Mouse (Mus musculus): ENCODE data around the gene Ercc6l2. TPM values are rescaled to one million over a fixed set of nuclear protein-coding genes. Genes with fewer than 3 reads are reported as not detected.
A peak's percentile ranks its signal among the peaks of the same experiment; 100 is the strongest.

Ercc6l2 gene
- polyA plus RNA-seq, 1 experiment from 2014 or later, result 24.4 TPM

DNA sequence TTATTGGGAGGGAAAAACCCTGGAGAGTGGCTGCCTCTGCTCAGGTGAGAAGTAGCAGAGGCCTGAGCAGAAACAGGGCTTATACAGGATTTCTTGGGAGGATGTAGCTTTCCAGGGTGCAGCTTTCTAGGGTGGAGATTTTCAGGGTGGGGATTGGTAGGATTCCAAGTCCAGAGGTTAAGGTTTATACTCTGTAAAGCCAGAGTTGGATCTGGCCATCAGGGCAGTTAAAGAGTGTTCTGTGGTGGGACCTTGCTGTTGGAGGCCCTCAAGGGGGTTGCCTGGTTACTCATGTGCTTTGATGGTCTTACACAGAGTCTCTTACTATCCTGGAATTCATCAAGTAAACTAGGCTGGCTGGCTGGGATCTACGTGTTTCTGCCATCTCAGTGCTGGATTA is 7.8 kb upstream of the Ercc6l2 start:
- ATAC-seq (ENCODE audit: insufficient number of reproducible peaks, insufficient read depth, low FRiP score, low TSS enrichment), result no peak
- WGBS, result 85% methylated on average over 1 of the region's 1 CpGs
- H3K4me1 ChIP-seq, result 0 out of 2 replicates have a peak, but pooled peaks cover 4% of the 10 kb centered on the region
- no peak overlapping the region for H3K9ac ChIP-seq
- no peak overlapping the region for H3K27ac ChIP-seq
- no peaks in the 10 kb centered on the region for H3K36me3 ChIP-seq
- no peaks in the 10 kb centered on the region for H3K27me3 ChIP-seq
- no peaks in the 10 kb centered on the region for H3K9me3 ChIP-seq
- H3K4me2 ChIP-seq (replicated peaks), result no peak overlapping the region
- H3K4me3 ChIP-seq, result no peak overlapping the region

DNA sequence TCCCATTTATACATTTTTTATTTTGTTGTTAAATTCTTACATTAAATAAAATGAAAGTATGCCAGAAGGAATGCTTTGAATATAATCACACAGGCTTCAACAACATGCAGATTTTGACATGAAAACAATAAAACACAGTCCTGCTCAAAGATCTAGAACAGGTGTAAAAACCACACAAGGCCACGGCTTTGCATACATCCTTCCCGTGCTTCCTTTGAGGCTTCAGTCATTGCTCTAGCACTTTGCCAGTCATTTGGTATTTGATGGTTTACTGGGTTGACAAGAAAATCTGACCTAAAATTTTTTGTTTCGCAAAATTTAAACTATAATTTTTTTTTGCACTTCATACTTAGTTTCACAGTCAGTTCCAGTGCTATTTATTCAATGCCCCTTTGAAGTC is 7.1 kb upstream of the Ercc6l2 start:
- H3K9me3 ChIP-seq, result no peaks in the 10 kb centered on the region
- H3K4me3 ChIP-seq, result no peak overlapping the region
- H3K4me1 ChIP-seq, result 0 out of 2 replicates have a peak, but pooled peaks cover 4% of the 10 kb centered on the region
- ATAC-seq (ENCODE audit: insufficient number of reproducible peaks, insufficient read depth, low FRiP score, low TSS enrichment), result no peak
- no peak overlapping the region for H3K27ac ChIP-seq
- no peak overlapping the region for H3K4me2 ChIP-seq (replicated peaks)
- 88% methylated on average over 3 of the region's 3 CpGs for WGBS
- no peaks in the 10 kb centered on the region for H3K36me3 ChIP-seq
- no peak overlapping the region for H3K9ac ChIP-seq
- no peaks in the 10 kb centered on the region for H3K27me3 ChIP-seq

DNA sequence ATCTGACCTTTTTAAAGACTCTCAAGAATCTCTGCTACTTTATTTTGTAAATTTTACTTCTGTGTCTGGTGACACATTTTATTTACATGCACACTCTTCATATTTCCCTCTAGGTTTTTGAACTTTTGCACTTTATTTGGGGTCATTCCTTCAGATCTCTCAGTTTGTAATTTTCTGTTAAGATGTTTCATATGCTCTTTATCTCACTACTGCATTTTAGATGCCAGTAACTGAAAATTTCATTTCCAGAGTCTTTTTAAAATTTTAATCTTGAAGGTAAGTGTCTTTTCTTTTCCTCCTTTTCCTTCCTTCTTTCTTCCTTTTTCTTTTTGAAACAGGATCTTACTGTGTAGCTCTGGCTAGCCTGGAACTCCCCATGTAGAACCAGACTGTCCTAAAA is 3.6 kb upstream of the Ercc6l2 start:
- Histone ChIP-seq H3K27me3 (no peaks in the 10 kb centered on the region), H3K9ac (no peak overlapping the region), H3K4me3 (no peak overlapping the region), H3K9me3 (no peaks in the 10 kb centered on the region), H3K36me3 (no peaks in the 10 kb centered on the region), H3K4me1 (0 out of 2 replicates have a peak, but pooled peaks cover 4% of the 10 kb centered on the region), H3K27ac (no peak overlapping the region), H3K4me2 (replicated peaks) (no peak overlapping the region)
- no peak for ATAC-seq (ENCODE audit: insufficient number of reproducible peaks, insufficient read depth, low FRiP score, low TSS enrichment)

- no peak overlapping the region for H3K27ac ChIP-seq
- ATAC-seq (ENCODE audit: insufficient number of reproducible peaks, insufficient read depth, low FRiP score, low TSS enrichment), result no peak
Measured at GRCm38 (mm10) chr13:63815931-63816330, 891 bp downstream of the Ercc6l2 start.

DNA sequence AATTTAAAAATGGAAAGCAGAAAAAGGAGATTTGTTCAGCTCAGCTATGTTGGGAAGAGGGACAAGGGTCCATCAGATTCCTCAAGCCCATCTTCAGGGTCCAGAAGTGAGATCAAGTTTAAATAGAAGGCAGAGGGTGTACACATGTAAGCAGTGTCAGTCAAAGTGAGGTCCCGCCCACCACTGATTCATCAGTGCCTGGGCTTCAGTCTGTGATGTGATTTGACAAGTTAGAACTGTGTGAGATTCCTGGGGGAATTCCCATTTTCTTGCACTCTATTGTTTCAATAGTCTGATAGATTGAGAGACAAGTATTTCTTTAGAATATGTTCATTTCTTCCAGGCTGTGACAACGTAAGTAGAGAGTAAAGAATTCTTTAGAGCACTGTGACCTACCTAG is 30.7 kb downstream of the Ercc6l2 start:
- H3K36me3 ChIP-seq, result peaks cover 12% of the 10 kb centered on the region
- no peak for ATAC-seq (ENCODE audit: insufficient number of reproducible peaks, insufficient read depth, low FRiP score, low TSS enrichment)
- 94% methylated on average over 2 of the region's 2 CpGs for WGBS

More at GRCm38 (mm10) chr13:63815931-63816330, 891 bp downstream of the Ercc6l2 start:
- Histone ChIP-seq H3K27me3 (no peaks in the 10 kb centered on the region), H3K4me3 (peak overlapping the region; percentile 55), H3K9me3 (no peaks in the 10 kb centered on the region), H3K4me1 (no peaks in the 10 kb centered on the region), H3K36me3 (no peaks in the 10 kb centered on the region), H3K4me2 (replicated peaks) (peak overlapping the region; percentile 62), H3K9ac (peak overlapping the region; percentile 76)

GRCm38 (mm10) chr13:63850308-63851011 is 35.4 kb downstream of the Ercc6l2 start:
- H3K4me3 ChIP-seq, result no peak overlapping the region
- no peak overlapping the region for H3K27ac ChIP-seq
- ATAC-seq (ENCODE audit: insufficient number of reproducible peaks, insufficient read depth, low FRiP score, low TSS enrichment), result no peak
- H3K9ac ChIP-seq, result no peak overlapping the region
- H3K36me3 ChIP-seq, result peaks cover 5% of the 10 kb centered on the region
- H3K27me3 ChIP-seq, result no peaks in the 10 kb centered on the region
- WGBS, result 88% methylated on average over 3 of the region's 3 CpGs
- no peaks in the 10 kb centered on the region for H3K9me3 ChIP-seq
- H3K4me1 ChIP-seq, result no peaks in the 10 kb centered on the region
- no peak overlapping the region for H3K4me2 ChIP-seq (replicated peaks)

More for the DNA sequence above, 30.7 kb downstream of the Ercc6l2 start:
- no peaks in the 10 kb centered on the region for H3K4me1 ChIP-seq
- H3K4me3 ChIP-seq, result no peak overlapping the region
- no peak overlapping the region for H3K27ac ChIP-seq
- no peaks in the 10 kb centered on the region for H3K9me3 ChIP-seq
- no peak overlapping the region for H3K9ac ChIP-seq
- no peak overlapping the region for H3K4me2 ChIP-seq (replicated peaks)
- H3K27me3 ChIP-seq, result no peaks in the 10 kb centered on the region

DNA sequence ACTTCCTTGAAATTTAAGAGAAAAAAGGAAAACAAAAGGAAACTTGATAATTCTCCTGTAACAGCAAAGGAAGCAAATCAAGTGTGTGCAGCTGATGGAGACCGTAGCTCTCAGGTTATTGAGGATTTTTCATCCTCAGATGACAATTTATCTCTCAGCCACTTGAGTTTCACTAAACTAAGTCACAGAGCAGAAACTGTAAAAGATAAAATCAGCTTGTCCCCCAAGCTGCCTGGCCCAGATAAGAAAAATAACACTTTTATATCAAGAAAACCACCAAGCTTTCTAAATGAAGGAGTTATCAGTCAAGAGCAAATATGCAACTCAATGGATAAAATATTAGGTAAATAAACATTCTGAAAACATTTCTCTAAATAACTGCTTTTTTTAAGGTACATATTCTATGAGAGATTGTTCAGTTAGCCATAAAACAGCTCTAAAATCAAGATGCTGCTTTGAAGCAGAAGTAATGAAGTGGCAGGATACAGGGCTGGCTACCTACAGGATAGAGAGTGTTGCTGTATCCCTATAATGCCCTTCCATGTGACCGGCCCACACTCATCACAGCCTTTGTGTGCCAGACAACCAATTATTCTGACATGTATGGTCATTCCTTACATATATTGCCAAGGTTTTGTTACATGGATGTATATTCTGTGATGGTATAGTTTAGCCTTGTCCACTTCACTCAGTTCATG is 57.7 kb downstream of the Ercc6l2 start:
- no peak overlapping the region for H3K4me2 ChIP-seq (replicated peaks)
- no peak overlapping the region for H3K27ac ChIP-seq
- no peaks in the 10 kb centered on the region for H3K27me3 ChIP-seq
- H3K36me3 ChIP-seq, result 0 out of 2 replicates have a peak, but pooled peaks cover 4% of the 10 kb centered on the region
- H3K4me3 ChIP-seq, result no peak overlapping the region
- no peaks in the 10 kb centered on the region for H3K4me1 ChIP-seq
- no peak for ATAC-seq (ENCODE audit: insufficient number of reproducible peaks, insufficient read depth, low FRiP score, low TSS enrichment)
- H3K9ac ChIP-seq, result no peak overlapping the region
- H3K9me3 ChIP-seq, result no peaks in the 10 kb centered on the region
- 92% methylated on average over 2 of the region's 2 CpGs for WGBS

DNA sequence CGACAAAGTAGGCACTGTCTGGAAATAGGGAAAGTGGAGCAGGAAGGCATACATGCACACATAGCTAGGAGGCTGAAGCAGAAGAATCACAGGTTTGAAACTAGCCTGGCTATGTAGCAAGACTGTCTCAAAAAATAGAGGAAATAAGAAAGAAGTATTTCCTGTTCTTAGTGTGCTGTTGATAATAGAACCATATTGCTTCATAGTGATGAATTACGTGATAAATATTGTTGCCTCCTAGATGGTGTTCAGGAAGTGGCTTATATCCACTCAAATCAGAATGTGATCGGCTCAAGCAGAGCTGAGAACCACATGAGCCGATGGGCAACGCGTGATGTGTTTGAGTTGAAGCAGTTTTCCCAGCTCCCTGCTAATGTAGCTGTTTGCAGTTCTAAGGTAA is 62.1 kb downstream of the Ercc6l2 start:
- no peak overlapping the region for H3K4me2 ChIP-seq (replicated peaks)
- no peaks in the 10 kb centered on the region for H3K36me3 ChIP-seq
- no peaks in the 10 kb centered on the region for H3K9me3 ChIP-seq
- H3K27me3 ChIP-seq, result no peaks in the 10 kb centered on the region
- no peak for ATAC-seq (ENCODE audit: insufficient number of reproducible peaks, insufficient read depth, low FRiP score, low TSS enrichment)
- WGBS, result 87% methylated on average over 6 of the region's 6 CpGs
- no peak overlapping the region for H3K4me3 ChIP-seq
- peaks cover 5% of the 10 kb centered on the region; the same call in 1 of the 2 replicates for H3K4me1 ChIP-seq
- H3K27ac ChIP-seq, result no peak overlapping the region
- H3K9ac ChIP-seq, result no peak overlapping the region

DNA sequence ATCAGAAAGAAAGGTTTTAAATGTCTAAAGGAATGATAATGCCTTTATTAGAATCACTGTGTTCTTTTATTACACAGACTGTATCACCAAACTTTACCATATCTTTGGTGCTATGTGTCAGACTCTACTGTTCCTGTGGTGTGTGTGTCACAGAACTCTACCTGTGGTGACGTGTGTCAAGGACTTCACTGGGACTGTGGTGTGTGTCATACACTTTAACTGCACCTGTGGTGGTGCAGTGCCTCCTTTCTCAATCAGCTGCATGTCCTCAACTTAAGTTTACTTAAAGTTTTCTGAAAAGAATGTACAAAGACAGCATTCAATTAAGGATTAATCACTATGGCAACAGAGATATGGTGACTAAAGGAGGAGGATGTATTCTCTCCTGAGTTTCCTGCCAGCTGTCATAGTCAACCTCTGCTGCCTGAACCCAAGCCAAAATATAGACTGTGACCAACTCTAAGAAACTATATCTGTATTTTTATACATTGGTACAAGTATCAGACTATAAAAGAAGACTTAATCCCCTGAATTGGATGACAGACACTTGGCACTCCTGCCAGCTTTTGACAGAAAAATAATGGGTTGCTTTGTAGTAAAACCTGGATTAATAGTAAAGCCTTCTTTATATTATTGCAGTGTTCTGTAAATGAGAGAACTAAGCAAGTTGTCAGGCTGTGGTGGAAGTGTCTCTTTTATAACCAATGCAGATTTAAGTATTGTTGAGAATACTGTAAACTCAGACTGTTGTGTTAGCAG is 64.2 kb downstream of the Ercc6l2 start:
- Histone ChIP-seq H3K4me1 (peaks cover 5% of the 10 kb centered on the region; the same call in 1 of the 2 replicates), H3K27ac (no peak overlapping the region), H3K9me3 (no peaks in the 10 kb centered on the region), H3K4me2 (replicated peaks) (no peak overlapping the region), H3K9ac (no peak overlapping the region), H3K4me3 (no peak overlapping the region), H3K36me3 (no peaks in the 10 kb centered on the region), H3K27me3 (no peaks in the 10 kb centered on the region)
- WGBS, result 63% methylated on average over 1 of the region's 1 CpGs
- ATAC-seq (ENCODE audit: insufficient number of reproducible peaks, insufficient read depth, low FRiP score, low TSS enrichment), result 0 out of 2 replicates have a peak, but pooled peaks have one; percentile 67

- WGBS, result 66% methylated on average over 4 of the region's 4 CpGs
- H3K27me3 ChIP-seq, result no peaks in the 10 kb centered on the region
- ATAC-seq (ENCODE audit: insufficient number of reproducible peaks, insufficient read depth, low FRiP score, low TSS enrichment), result no peak
- no peaks in the 10 kb centered on the region for H3K9me3 ChIP-seq
- H3K36me3 ChIP-seq, result no peaks in the 10 kb centered on the region
- H3K9ac ChIP-seq, result no peak overlapping the region
- H3K27ac ChIP-seq, result no peak overlapping the region
- H3K4me2 ChIP-seq (replicated peaks), result no peak overlapping the region
- peaks cover 5% of the 10 kb centered on the region; the same call in 1 of the 2 replicates for H3K4me1 ChIP-seq
- no peak overlapping the region for H3K4me3 ChIP-seq
Measured at GRCm38 (mm10) chr13:63879864-63880141, 64.8 kb downstream of the Ercc6l2 start.

- H3K4me2 ChIP-seq (replicated peaks), result no peak overlapping the region
- no peak overlapping the region for H3K27ac ChIP-seq
- H3K27me3 ChIP-seq, result no peaks in the 10 kb centered on the region
- no peak for ATAC-seq (ENCODE audit: insufficient number of reproducible peaks, insufficient read depth, low FRiP score, low TSS enrichment)
- peaks cover 4% of the 10 kb centered on the region for H3K36me3 ChIP-seq
- H3K4me3 ChIP-seq, result no peak overlapping the region
- H3K9ac ChIP-seq, result no peak overlapping the region
- H3K9me3 ChIP-seq, result no peaks in the 10 kb centered on the region
- H3K4me1 ChIP-seq, result no peaks in the 10 kb centered on the region
- 76% methylated on average over 3 of the region's 3 CpGs for WGBS
Measured at GRCm38 (mm10) chr13:63885532-63885949, 70.5 kb downstream of the Ercc6l2 start.
